Mouse (Mus musculus) left cerebral cortex, adult 9 months (tissue): ENCODE results near the gene Pum2.

ENCODE experiments used
- DNase-seq, 2 experiments: peaks; one replicate each; pipeline ENCODE4 v3.0.0; 2022; ENCODE audit warnings: low spot score in 2 of 2

The Pum2 gene

DNA sequence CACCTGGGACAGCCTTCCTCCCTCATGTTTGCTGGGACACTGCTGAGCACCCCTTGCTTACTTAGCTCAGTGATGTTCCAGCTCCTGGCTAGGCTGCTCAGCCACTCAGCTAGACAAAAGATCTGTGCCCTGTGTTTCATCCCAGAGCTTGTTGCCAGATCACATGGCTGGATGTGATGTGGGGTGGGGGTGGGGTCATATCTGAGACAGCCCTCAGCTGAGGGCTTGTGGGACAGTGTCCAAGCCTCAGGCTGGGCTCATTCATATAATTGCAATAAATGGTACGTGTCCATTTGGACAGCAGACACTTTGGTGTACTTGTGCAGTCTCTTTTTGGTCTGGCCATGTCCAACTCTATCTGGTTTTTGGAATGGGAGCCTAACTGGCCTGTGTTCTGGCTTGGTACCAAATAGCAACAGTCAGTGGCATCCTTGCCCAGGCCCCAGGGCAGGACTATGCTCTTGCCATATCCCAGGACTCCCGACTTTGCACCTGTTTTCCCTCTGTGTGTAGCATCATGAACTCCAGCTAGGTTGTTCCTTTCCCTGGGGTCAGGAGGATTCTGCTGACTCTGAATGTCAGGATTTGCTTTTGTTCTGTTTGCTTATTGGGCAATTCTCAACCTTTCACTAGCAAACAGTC is 119.6 kb downstream of the Pum2 start:
- DNase-seq: no peak

- no peak for DNase-seq
Measured at GRCm38 (mm10) chr12:8797936-8798335, 124.0 kb downstream of the Pum2 start.

DNA sequence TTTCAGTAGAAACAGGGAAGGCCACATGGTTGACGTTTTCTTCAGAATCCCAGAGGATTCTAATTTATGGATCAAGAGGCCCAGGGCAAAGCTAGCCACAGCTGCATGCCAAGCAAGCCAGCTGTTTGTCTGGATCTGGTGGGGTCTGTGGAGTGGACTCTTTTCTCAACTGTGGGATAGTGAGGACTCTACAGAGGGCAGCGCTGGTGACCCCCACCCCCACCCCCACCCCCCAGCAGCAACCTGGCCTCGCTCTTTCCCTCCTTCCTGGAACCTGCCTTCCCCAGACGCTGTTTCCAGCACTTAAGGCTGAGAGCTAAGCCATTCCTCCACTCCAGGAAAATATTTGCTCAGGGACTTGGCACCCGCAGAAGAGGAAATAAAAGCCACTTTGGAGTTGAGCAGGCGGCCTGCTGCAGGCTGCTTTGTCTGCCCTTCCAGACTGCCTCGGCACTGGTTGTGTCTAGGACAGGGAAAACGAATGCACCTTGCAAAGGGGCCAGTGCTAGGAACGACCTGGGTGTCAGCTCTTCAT is 124.6 kb downstream of the Pum2 start:
- DNase-seq: no peak
